Mouse (Mus musculus): ENCODE measurements at regions not wholly inside any gene's neighbourhood (a gene's known extent, or its start where the extent isn't known, plus 50 kb on each side); places are given as distances from the start of the nearest gene placed in this dataset.

GRCm38 (mm10) chr12:25319846-25320245 is 222.9 kb upstream of the Id2 start:
- no peak for TF ChIP-seq POLR2A (IDR thresholded peaks at IDR 0.05; ENCODE audit: borderline replicate concordance, extremely low read depth, insufficient read depth, insufficient read length, poor library complexity, severe bottlenecking)
- TF ChIP-seq CTCF (IDR thresholded peaks at IDR 0.05; ENCODE audit: borderline replicate concordance, extremely low read depth, insufficient read depth, insufficient read length), result no peak
